Mouse (Mus musculus): Measurements from ENCODE around the gene Ptprn2.

The Ptprn2 gene

DNA sequence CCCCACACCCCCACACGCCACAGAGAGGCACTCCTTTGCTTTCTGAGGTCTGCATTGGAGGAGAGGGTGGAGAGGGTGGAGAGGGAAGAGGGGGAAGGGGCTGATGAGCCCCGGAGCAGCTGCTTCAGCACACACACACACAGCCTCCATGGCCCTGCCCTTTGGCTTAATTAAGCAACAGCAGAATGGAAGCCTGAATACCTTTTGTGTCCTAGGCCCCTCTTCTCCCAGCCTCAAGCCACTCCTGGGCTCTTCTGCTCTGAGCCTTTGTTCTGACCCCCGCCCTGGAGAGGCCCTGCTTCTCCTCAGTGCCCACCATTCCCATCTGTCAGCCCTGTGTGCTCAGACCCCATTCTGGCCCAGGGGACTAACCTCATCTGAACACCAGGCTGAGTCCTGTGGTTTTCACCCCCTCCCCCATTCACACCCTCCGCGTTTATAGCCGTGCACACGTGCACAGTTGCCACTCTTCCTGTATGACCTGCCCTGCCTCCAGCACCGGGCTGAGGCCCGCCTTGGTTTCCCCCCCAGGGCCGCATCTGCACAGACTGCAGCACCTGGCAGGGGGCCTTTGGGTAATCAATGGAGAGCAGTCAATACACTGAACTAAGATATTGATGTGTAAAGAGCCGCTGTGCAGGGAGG, 687.5 kb downstream of the Ptprn2 start:
- no peak for DNase-seq (ENCODE audit: low read depth)

DNA sequence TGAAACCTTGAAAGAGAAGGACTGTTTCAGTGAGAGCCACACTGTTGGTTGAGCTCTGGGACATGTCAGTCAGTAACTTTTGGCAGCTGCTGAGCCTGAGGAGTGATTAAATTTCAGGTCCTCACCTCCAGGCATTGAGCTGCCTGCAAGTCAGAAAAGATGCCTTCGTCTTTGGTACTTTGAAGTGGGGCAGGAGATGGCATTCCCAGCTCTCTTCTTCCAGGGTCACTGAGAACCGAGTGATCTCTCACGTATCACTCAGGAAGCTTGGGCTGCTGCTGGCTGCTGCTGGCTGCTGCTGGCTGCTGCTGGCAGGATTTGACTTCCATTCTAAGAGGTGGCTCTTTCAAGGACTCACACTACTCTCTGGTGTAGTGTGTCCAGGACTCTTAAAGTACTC, 688.7 kb downstream of the Ptprn2 start:
- no peak for DNase-seq (ENCODE audit: low read depth)

DNA sequence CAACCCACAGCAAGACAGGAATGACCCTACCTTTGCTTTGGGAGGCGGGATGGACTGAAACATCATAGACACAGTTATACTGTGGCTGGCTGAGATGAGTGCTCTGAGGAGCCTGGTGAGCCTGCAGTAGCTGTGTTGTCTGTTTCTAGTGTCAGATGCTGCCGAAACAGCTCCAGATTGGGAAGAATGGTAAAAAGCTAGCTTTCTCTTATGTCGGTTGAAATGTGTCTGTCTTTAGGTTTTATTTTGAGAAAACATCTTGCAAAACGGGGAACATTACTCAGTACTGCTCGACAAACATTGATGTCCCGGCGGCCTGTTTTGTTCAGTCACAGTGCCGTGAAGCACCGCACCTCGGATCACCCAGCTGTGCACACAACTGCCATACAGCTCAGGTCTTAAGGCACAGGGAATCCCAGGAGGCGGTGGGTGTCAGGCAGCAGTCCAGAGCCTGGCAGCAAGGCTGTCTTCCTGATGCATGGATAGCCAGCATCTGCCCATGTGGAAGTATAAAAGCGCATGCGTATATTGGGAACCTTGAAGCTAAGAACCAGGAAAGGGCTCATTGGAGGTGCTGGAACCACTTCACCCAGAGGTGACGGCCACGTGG, 689.7 kb downstream of the Ptprn2 start:
- no peak for DNase-seq (ENCODE audit: low read depth)

DNA sequence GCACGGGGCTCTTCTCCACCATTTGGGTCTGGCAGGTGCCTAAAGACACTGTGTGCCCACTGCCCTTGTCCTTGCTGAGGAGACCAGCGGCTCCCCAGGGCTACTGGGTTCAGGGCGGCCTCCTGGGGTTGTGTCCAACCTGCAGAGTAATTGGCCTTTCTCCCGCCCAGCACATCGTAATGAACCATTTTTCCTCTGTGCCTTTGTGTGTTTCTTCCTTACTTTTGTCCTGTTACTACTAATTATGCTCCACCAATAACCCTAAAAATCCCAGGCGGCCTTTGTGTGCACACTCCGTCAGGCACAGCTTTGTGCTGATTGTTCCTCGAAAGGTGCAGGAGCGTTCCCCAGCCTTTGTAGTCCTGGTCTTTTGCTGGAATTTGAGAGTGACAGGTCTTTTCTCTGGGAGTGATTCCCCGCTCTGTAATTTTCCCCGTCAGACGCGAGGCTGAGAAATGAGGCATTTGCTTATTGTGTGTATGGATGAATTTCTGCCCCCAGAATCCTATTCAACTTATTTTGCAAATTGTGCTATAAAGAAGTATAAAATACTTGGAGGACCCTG, 690.8 kb downstream of the Ptprn2 start:
- no peak for DNase-seq (ENCODE audit: low read depth)

DNA sequence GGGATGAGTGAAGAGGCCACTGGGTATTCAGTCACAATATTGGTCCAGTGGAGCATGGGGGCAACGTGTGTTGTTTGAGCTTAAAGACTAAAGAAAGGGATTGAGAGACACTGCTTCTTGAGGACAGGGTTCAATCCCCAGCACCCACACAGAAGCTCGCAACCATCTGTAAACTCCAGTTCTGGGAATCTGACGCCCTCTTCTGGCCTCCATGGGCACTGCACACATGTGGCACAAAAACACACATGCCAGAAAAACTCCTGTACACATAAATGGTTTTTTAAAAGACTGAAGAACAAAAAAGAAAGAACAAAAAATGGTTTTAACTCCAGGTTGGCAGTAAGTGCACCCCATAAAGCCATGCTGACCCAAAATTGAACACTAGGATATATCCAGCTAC, 701.6 kb downstream of the Ptprn2 start:
- DNase-seq (ENCODE audit: low read depth): no peak

DNA sequence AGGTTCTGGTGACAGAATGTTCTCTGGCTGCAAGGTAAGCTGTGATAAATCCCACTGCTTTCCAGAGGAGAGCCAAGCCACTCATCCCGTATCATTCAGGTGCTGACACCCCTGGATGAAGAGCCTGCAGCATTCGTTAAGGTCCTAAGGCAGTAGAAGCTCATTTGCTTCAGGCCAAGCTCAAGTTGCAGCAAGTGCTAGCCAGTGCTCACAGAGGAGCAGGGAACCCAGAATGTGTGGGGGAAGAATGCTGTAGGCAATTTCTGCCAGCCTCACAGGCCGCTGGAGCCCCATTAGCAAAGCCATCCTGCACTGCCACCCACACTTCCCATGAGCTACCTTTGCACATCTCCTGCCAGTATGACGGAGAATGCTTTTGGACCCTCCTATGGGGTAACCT, 706.5 kb downstream of the Ptprn2 start:
- DNase-seq (ENCODE audit: low read depth): no peak

DNA sequence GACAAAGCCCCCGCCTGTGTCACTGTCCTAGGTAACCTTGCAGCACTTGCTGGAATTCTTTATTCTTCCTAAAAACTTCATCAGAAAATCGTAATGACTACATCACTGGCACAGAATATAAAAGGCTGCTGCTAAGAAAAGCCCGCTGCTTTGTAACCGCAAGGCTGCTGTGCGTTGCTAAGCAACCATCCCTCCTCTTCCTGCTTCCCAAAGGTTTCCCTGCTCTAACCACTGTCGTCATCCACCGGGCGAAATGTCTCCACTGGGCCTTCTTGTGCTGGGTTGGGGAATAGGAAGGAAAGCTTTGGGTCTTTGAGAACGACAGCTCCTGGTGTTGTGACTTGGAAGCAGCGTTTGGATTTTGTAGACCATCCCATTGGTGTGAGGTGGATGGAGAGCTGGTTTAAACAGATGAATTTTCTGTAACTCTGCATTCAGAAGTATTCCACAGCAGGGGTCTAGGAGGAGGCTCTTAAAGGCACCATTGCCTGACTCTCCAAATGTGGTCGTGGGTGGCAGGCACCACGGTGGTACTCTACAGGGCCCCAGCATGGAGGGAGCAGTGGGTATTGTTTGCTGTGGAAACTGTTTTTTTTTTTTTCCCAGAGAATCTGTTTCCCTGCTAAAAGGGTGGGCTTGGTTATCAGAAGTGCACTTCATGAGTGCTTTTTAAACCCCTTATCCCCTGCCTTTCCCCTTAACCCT, 711.4 kb downstream of the Ptprn2 start:
- no peak for DNase-seq (ENCODE audit: low read depth)

DNA sequence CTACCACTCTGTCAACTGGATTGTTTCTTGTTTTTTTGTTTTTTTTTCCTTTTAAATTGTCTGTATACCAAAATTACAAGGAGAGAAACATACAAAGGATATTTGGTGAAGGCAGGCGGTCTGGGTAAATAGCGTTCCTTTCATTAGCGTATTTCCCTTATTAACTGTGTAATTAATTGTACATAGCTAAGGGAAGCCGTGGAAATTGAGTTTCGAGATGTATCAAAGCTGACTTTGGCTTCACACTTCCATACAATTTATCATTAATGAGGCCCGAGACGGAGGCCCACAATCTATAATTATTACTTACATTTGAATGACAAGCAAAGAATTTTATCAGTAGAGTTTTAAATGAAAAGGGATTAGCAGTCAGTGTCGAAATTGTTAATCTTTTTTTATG, 712.6 kb downstream of the Ptprn2 start:
- DNase-seq (ENCODE audit: low read depth): no peak

DNA sequence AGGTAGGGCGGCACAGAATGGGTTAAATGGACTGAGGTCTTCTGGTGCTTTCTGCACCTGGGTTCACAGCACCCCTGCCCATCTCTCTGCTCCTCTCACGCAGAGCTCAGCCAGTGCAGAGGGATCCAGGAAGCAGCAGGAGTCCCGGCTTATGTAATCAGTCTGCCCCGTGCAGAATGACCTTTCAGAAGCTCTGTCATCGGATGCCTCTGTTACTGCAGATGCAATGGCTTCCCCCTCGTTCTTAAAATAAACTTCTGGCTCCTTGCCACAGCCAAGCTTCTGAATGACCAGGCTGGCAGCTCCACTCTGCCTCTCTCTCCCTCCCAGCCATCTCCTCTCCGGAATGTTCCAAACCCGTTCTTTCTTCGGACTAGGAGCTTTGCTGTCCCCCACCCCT, 714.6 kb downstream of the Ptprn2 start:
- DNase-seq (ENCODE audit: low read depth): no peak

DNA sequence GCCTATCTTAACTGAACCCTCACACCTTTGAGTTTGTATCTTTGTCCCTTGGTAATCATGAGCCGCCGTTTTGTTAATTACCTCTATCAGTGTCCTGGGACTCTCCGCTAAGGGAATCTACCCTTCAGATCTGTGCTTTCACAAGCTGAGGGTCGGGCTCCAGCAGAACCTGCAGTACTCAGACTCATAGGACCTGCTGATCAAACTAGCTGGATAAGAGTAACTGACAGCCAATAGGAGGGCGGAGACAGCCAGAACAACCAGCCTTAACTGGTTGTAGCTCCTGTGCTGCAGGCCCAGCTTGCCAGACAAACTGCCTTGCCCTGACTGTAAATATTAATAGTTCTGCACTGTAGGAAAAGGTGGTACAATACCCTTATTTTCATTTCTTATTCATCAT, 715.1 kb downstream of the Ptprn2 start:
- no peak for DNase-seq (ENCODE audit: low read depth)

DNA sequence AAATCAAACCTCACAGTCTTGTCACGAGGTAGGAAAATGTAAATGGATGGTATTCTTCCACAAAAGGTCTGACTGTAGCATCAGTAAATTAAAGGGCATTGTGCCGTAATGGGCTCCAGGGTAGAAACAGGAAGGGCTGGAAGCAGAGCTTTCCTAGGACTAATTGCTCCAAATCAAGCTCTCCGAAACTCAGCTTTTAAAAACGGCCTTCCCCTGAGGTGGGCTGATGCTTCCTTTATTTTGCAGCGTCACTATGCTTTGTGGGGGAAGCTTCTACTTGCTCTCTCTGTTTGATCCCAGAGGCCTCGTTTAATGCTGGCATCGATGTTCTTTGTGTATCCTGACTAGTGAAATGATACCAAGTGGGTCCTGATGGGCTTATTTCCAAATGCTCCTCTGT, 718.0 kb downstream of the Ptprn2 start:
- no peak for DNase-seq (ENCODE audit: low read depth)

DNA sequence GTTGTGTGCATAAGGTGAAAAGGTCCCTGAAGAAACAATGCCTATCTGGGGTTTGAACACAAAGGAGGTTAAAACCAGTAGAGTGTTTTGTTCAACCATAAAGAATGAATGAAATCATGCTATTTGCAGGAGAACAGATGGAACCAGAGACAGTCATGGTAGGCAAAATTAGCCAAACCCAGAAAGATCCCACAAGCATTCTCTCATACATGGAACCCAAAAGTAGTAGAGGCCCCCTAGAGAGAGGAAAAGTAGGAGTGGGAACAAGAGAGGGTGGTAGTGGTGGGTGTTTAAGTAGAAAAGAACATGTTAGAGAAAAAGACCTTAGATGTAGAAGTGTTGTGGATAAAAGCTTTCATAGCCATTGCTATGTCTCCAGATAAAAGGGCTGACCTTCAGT, 719.4 kb downstream of the Ptprn2 start:
- no peak for DNase-seq (ENCODE audit: low read depth)

DNA sequence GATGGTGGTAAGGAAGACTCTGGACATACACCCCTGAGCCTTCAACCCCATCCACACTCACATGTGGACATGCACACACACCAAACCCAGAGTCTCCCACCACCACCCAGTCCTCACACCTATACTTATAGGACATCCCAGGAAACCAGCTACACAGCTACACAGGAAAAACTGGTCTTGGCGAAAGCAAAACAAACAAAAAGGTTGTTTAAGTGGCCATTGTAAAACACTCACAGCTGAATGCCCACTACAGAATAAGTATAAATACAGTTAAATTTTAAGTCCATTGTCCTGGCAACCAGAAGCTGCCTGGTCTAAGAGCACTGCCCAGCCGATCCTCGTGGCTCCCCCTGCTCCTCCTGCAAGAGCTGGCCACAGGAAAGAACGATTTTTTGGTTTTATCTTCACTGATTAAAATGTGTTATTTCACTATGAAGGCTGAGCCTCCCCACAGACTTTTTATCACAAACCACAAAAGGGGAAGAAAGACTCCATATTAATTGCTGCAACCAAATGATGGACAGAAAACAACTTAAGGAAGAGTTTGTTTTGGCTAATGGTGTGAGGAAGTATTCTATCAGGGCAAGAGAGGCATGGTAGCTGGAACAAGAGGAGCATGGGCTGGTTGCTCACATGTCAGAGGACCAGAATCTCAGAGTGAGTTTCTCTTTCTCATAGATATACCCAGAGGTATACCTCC, 722.1 kb downstream of the Ptprn2 start:
- no peak for DNase-seq (ENCODE audit: low read depth)

DNA sequence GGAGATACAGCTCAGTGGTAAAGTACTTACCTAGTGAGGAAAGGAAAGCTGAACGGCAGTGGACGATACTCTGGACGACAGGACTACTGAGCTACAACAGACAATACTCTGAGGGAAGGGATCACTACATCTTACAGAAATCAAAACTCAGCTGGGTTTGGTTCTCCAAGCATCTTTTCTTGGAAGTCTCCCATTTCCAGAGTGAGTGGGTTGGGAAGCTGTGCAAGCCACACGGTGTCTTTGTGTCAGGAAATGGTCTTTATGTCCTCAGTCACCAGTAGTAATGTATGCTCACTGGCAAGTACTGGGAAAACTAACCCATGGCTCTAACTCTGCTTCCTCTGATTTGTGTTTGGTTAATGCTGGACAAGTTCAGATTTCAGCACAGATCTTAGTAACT, 724.9 kb downstream of the Ptprn2 start:
- DNase-seq (ENCODE audit: low read depth): no peak

DNA sequence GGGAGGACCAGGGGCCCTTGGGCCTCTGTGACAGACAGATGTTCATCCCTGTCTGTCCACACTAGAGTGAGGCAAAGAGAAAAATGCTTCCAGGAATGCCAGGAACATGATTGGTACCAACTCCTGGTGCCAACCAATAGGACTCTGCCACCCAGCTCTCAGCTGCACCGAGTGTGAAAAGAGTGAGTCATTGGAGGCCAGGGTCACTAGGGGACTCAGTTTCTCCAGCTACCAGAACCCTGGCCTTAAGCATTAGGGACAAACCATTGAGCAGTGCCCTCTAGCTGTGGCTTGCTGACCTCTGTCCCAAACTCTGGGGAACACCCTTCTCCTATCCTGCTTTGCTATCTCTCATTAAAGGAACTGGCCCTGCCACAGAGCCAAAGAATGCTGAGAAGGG, 728.0 kb downstream of the Ptprn2 start:
- no peak for DNase-seq (ENCODE audit: low read depth)

DNA sequence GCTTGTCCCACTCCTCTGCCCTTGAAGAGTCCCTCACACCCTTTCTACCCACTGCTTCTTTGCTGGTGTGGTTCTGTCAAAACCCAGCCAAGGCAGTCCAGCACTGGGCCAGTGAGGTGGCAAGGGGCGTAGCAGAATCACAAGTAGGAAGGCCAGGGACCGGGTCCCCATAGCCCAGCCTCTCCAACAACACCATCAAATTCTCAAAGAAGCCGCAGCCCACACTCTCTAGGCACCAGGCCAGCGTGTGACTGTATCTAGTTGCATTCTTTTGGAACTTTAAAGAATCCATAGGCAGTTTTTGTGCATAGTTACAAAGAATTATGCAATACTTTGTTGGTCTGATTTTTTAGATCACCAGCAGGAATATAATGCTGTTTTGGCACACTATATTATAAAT, 728.8 kb downstream of the Ptprn2 start:
- DNase-seq (ENCODE audit: low read depth): no peak

DNA sequence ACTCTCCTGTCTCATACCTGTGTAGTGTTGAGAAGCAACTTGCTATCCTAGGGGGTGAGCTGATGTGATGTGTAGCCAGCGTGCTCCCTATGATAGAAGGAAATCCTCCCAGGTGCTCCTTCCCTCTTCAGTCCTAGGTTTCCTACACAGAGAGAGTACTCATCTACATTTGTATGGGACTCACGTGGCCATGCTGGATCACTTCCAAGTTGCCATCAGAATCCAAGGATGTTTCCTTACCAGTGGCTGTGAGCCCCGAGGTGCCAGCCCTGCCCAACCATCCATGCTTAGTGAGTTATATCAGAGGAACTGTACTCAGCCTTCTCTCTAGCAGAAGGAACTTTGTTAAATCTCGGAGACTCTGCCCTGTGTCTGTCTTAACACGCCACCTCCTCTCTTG, 729.4 kb downstream of the Ptprn2 start:
- no peak for DNase-seq (ENCODE audit: low read depth)

DNA sequence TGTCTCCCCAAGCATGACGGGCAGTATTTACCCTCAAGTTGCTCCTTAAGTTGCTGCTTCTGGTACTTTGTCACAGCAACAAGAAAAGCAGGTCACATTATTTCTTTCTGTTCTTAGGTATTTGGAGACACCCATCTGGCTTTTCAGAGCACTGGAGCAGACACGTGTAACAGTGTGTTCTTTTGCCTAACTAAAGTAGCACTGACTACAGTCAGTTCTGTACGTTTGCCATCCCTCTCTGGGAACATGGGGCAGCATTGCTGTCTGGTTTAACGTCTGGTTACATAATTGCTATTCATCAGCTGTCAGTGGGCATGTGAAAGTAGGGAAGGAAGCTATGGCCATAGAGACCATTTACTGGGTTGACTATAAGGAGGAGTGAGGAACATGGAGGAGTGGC, 736.4 kb downstream of the Ptprn2 start:
- DNase-seq (ENCODE audit: low read depth): no peak

DNA sequence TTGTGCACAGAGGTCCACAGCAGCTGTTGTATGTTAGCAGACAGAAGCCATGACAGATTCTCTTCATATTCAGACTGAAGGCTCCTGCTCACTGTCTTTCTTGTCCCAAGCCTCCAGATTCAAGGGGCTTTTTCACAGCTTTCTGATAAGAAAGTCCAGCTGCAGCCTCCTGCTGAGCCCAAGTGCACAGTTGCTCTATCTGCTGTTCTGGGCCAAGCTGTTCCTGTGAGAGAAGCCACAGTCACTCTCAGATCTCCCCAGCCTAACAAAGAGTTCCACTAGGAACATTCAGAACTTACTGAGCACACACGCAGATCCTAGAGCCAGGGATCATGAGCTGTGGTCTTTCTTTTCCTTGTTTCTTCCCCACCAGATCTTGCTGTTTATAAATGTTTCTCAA, 738.5 kb downstream of the Ptprn2 start:
- no peak for DNase-seq (ENCODE audit: low read depth)

DNA sequence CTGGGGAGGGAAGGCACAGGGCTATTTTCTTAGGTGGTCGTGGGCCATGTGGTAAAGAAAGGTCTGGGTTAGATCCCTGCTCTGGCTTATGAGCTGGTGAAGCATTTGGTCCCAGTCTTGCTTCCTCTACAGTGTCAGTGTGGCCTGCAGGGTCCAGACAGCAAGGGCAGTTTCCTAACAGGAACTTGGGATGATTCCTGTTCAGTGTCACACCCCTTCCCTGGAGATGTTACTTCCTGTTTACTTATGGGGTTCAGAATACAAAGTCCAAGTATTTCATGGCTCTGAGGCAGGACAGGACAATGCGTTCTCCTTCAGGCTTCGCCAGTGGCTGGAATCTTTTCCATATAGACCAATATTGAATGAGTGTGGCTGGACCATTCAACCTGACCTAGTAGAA, 741.7 kb downstream of the Ptprn2 start:
- DNase-seq (ENCODE audit: low read depth): no peak

DNA sequence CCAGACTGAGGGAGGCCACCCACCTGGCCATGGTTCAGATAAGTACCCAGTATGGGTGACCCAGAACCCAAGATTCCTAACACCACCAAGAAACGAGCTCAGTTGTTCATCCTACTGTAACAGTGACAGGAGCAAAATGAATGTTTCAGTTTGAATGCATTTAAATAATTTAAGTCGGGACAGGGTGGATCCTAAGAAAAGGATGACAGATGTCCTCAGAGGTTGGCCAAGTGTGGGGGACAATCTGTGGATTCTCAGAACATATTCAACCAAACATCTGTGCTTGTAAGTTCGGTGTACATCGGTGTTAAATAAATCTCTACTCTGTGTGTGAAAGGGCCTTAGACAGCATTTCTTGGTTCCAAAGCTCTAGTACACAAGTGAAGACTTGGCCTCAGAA, 743.9 kb downstream of the Ptprn2 start:
- DNase-seq (ENCODE audit: low read depth): no peak

DNA sequence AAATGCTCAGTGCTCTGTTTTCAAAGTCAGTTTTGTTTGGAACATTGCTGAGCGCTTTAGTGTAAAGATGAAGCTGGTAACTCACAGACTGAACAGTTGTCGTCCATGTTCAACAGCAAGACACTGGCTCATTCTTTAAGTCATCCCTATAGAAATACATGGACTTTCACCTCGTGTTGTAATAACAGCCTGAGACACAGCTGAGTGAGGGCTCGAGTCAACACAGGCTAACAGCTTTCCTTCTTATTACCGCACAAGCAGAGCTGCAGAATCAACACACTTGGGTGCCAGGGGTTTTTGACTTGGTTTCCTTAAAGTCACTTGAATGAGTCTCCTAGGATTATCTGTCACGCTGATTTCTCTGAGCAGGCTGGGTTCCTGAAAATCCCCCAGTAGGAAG, 744.8 kb downstream of the Ptprn2 start:
- DNase-seq (ENCODE audit: low read depth): no peak

DNA sequence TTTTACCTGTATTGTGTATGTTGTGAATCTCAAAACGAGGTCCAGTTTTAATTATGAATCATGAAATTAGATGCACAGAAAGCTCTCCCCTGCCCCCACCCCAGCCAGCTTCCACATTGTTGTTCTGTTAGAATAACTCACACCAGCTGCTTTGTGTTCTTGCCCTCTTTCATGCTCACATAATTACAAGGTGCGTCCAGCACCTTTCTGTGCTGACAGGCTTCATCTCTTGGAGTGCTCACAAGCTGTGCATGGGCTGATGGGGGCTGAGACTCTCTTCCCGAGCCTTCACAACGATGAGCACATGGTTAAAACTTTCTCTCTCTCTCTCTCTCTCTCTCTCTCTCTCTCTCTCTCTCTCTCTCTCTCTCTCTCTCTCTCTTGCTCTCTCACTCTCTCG, 746.3 kb downstream of the Ptprn2 start:
- no peak for DNase-seq (ENCODE audit: low read depth)
